Mouse (Mus musculus) myocyte (in vitro differentiated cells): ENCODE measurements around the gene Gpbar1.

ENCODE experiments used
- CEBPB ChIP-seq: IDR thresholded peaks from 2 replicates; pipeline ENCODE4 v1.6.1; 2011; ENCODE audit warnings: mild to moderate bottlenecking, moderate library complexity; ENCODE audit not compliant: poor library complexity, insufficient read depth, severe bottlenecking
- POLR2A ChIP-seq: IDR thresholded peaks from one replicate; pipeline ENCODE4 v1.6.1; 2011; ENCODE audit warnings: low read depth, mild to moderate bottlenecking, control low read depth, moderate library complexity; ENCODE audit not compliant: insufficient read length
- POLR2AphosphoS2 ChIP-seq: IDR thresholded peaks from one replicate; pipeline ENCODE4 v1.6.1; 2011; ENCODE audit warnings: low read depth, control low read depth; ENCODE audit not compliant: insufficient read length

DNA sequence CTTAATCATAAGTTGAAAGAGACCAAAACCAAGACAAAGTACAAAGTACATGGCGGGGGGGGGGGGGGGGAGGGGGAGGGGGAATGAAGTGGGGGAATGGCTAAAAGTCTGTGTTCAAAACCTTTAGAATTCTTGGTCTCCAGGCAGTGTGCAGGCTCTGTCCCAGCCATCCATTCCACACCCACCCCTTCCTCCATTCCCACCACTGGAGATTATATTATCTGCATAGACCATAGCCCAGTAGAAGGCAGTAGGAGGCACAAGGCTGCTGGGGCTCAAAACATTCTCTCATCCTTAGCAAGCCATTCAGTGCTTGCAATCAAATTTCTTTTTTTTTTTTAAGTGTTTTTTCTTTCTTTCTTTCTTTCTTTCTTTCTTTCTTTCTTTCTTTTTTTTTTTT lies 47.4 kb upstream of the Gpbar1 start:
- TF ChIP-seq POLR2A: no peak
- TF ChIP-seq POLR2AphosphoS2: no peak
- TF ChIP-seq CEBPB: no peak
